Mouse (Mus musculus): ENCODE results near the gene Trim75. TPM values are rescaled to one million over a fixed set of nuclear protein-coding genes. Genes with fewer than 3 reads are reported as not detected.

The Trim75 gene
- polyA plus RNA-seq (2012; fragmentation: generic; extraction: Trizol): 0.02 TPM
- long read RNA-seq, experiment 1: 0 reads
- long read RNA-seq, experiment 2: 0 reads

GRCm38 (mm10) chr8:64987731-64988130 is at the start of gene Trim75:
TSS of gene Trim75 (minus strand) at chr8:64987831.
- Histone ChIP-seq H3ac (ENCODE audit: control insufficient read depth, insufficient read length, low read depth) (no peak within 1 kb of the TSS), H3K4me3 (ENCODE audit: insufficient read depth, poor library complexity, severe bottlenecking) (no peak within 1 kb of the TSS), H3K79me2 (ENCODE audit: control insufficient read depth, insufficient read depth) (no peaks in the 10 kb centered on the region), H3K27me3 (ENCODE audit: control insufficient read depth, insufficient read depth, insufficient read length) (peaks cover 3% of the 10 kb centered on the region), H3K36me3 (ENCODE audit: control insufficient read depth, insufficient read depth) (no peaks in the 10 kb centered on the region), H3K79me3 (ENCODE audit: low read depth) (no peaks in the 10 kb centered on the region)
- TF ChIP-seq FOSL1 (IDR thresholded peaks at IDR 0.05; ENCODE audit: insufficient read depth, low read length, poor library complexity, severe bottlenecking) (no peak), USF1 (IDR thresholded peaks at IDR 0.05; ENCODE audit: low read depth) (no peak), MAX (IDR thresholded peaks at IDR 0.05) (no peak), CTCF (IDR thresholded peaks at IDR 0.05; ENCODE audit: control insufficient read depth, insufficient read depth, insufficient read length) (no peak), CEBPB (IDR thresholded peaks at IDR 0.05; ENCODE audit: low read depth) (no peak), MYOD1 (IDR thresholded peaks at IDR 0.05; ENCODE audit: control insufficient read depth, insufficient read length, low read depth) (no peak), MYOG (IDR thresholded peaks at IDR 0.05; ENCODE audit: control insufficient read depth, extremely low read depth, insufficient read length) (no peak)

- TF ChIP-seq CTCF (IDR thresholded peaks at IDR 0.05; ENCODE audit: control insufficient read depth, insufficient read depth, insufficient read length) (no peak), MAX (IDR thresholded peaks at IDR 0.05) (no peak), MYOD1 (IDR thresholded peaks at IDR 0.05; ENCODE audit: control insufficient read depth, insufficient read length, low read depth) (no peak)
- H3K79me3 ChIP-seq (ENCODE audit: low read depth): no peaks in the 10 kb centered on the region
Observed at GRCm38 (mm10) chr8:65037117-65037533, 49.5 kb upstream of the Trim75 start, which contains the start of gene Apela. TSS of gene Apela (minus strand) at chr8:65037336.

GRCm38 (mm10) chr8:65034136-65034535 is 46.5 kb upstream of the Trim75 start:
- H3K79me3 ChIP-seq (ENCODE audit: low read depth): no peaks in the 10 kb centered on the region
- H3K79me2 ChIP-seq (ENCODE audit: control insufficient read depth, insufficient read depth): no peaks in the 10 kb centered on the region
- no peak overlapping the region for H3K4me3 ChIP-seq (ENCODE audit: insufficient read depth, poor library complexity, severe bottlenecking)
- TF ChIP-seq CTCF (IDR thresholded peaks at IDR 0.05; ENCODE audit: control insufficient read depth, insufficient read depth, insufficient read length) (no peak), CEBPB (IDR thresholded peaks at IDR 0.05; ENCODE audit: low read depth) (no peak), USF1 (IDR thresholded peaks at IDR 0.05; ENCODE audit: low read depth) (no peak), MAX (IDR thresholded peaks at IDR 0.05) (no peak), MYOG (IDR thresholded peaks at IDR 0.05; ENCODE audit: control insufficient read depth, extremely low read depth, insufficient read length) (no peak), MYOD1 (IDR thresholded peaks at IDR 0.05; ENCODE audit: control insufficient read depth, insufficient read length, low read depth) (no peak), FOSL1 (IDR thresholded peaks at IDR 0.05; ENCODE audit: insufficient read depth, low read length, poor library complexity, severe bottlenecking) (no peak)
- no peak overlapping the region for H3ac ChIP-seq (ENCODE audit: control insufficient read depth, insufficient read length, low read depth)
- no peaks in the 10 kb centered on the region for H3K36me3 ChIP-seq (ENCODE audit: control insufficient read depth, insufficient read depth)
- no peaks in the 10 kb centered on the region for H3K27me3 ChIP-seq (ENCODE audit: control insufficient read depth, insufficient read depth, insufficient read length)

More at GRCm38 (mm10) chr8:65037117-65037533, 49.5 kb upstream of the Trim75 start, which contains the start of gene Apela:
- H3K27me3 ChIP-seq (ENCODE audit: control insufficient read depth, insufficient read depth, insufficient read length): no peaks in the 10 kb centered on the region
- no peaks in the 10 kb centered on the region for H3K36me3 ChIP-seq (ENCODE audit: control insufficient read depth, insufficient read depth)
- H3K79me2 ChIP-seq (ENCODE audit: control insufficient read depth, insufficient read depth): no peaks in the 10 kb centered on the region
- H3ac ChIP-seq (ENCODE audit: control insufficient read depth, insufficient read length, low read depth): no peak within 1 kb of the TSS
- no peak within 1 kb of the TSS for H3K4me3 ChIP-seq (ENCODE audit: insufficient read depth, poor library complexity, severe bottlenecking)

GRCm38 (mm10) chr8:65033056-65033455 is 45.4 kb upstream of the Trim75 start:
- Histone ChIP-seq H3K27me3 (ENCODE audit: control insufficient read depth, insufficient read depth, insufficient read length) (no peaks in the 10 kb centered on the region), H3K4me3 (ENCODE audit: insufficient read depth, poor library complexity, severe bottlenecking) (no peak overlapping the region), H3K36me3 (ENCODE audit: control insufficient read depth, insufficient read depth) (no peaks in the 10 kb centered on the region), H3ac (ENCODE audit: control insufficient read depth, insufficient read length, low read depth) (no peak overlapping the region), H3K79me3 (ENCODE audit: low read depth) (no peaks in the 10 kb centered on the region), H3K79me2 (ENCODE audit: control insufficient read depth, insufficient read depth) (no peaks in the 10 kb centered on the region)
- TF ChIP-seq MAX (IDR thresholded peaks at IDR 0.05): no peak

GRCm38 (mm10) chr8:65032107-65032506 is 44.5 kb upstream of the Trim75 start:
- H3K79me3 ChIP-seq (ENCODE audit: low read depth): no peaks in the 10 kb centered on the region
- TF ChIP-seq CEBPB (IDR thresholded peaks at IDR 0.05; ENCODE audit: low read depth) (no peak), CTCF (IDR thresholded peaks at IDR 0.05; ENCODE audit: control insufficient read depth, insufficient read depth, insufficient read length) (no peak)
- no peak overlapping the region for H3K4me3 ChIP-seq (ENCODE audit: insufficient read depth, poor library complexity, severe bottlenecking)
- H3K36me3 ChIP-seq (ENCODE audit: control insufficient read depth, insufficient read depth): no peaks in the 10 kb centered on the region
- no peaks in the 10 kb centered on the region for H3K27me3 ChIP-seq (ENCODE audit: control insufficient read depth, insufficient read depth, insufficient read length)
- no peaks in the 10 kb centered on the region for H3K79me2 ChIP-seq (ENCODE audit: control insufficient read depth, insufficient read depth)
- no peak overlapping the region for H3ac ChIP-seq (ENCODE audit: control insufficient read depth, insufficient read length, low read depth)

GRCm38 (mm10) chr8:65030735-65031485 is 43.3 kb upstream of the Trim75 start:
- TF ChIP-seq USF1 (IDR thresholded peaks at IDR 0.05; ENCODE audit: low read depth) (no peak), CTCF (IDR thresholded peaks at IDR 0.05; ENCODE audit: control insufficient read depth, insufficient read depth, insufficient read length) (no peak), MYOG (IDR thresholded peaks at IDR 0.05; ENCODE audit: control insufficient read depth, extremely low read depth, insufficient read length) (no peak), CEBPB (IDR thresholded peaks at IDR 0.05; ENCODE audit: low read depth) (no peak), MYOD1 (IDR thresholded peaks at IDR 0.05; ENCODE audit: control insufficient read depth, insufficient read length, low read depth) (no peak)
- no peak overlapping the region for H3ac ChIP-seq (ENCODE audit: control insufficient read depth, insufficient read length, low read depth)
- no peaks in the 10 kb centered on the region for H3K27me3 ChIP-seq (ENCODE audit: control insufficient read depth, insufficient read depth, insufficient read length)
- no peaks in the 10 kb centered on the region for H3K36me3 ChIP-seq (ENCODE audit: control insufficient read depth, insufficient read depth)
- no peaks in the 10 kb centered on the region for H3K79me2 ChIP-seq (ENCODE audit: control insufficient read depth, insufficient read depth)
- H3K4me3 ChIP-seq (ENCODE audit: insufficient read depth, poor library complexity, severe bottlenecking): no peak overlapping the region
- no peaks in the 10 kb centered on the region for H3K79me3 ChIP-seq (ENCODE audit: low read depth)

Data from C2C12 (cell line).